8 mouse cellular contexts compared by ENCODE assay signal in genomic region chr6:66896119-66896920, GRCm38 (mm10). TPM values are rescaled to one million over a fixed set of nuclear protein-coding genes. Genes with fewer than 3 reads are reported as not detected.
DNase-seq lines count a peak whose midpoint lies in the region; ATAC-seq lines count a peak whose summit lies in the region.

Gene Gng12 (plus strand): TSS chr6:66896397.

- H3K4me2 ChIP-seq in hindbrain, embryonic 11.5 days (replicated peaks; ENCODE audit: low read depth, low read length): peak within 1 kb of the TSS; percentile 95

- H3K4me1 ChIP-seq in hindbrain, embryonic 11.5 days (replicated peaks; ENCODE audit: control insufficient read depth, insufficient read depth, low read length): no peaks in the 10 kb centered on the region

- H3K27me3 ChIP-seq in hindbrain, embryonic 11.5 days (ENCODE audit: control insufficient read depth, insufficient read depth, low read length): no peaks in the 10 kb centered on the region; the same call in 1 of the 2 replicates

- H3K27ac ChIP-seq in hindbrain, embryonic 11.5 days (ENCODE audit: low read depth, low read length): no peak within 1 kb of the TSS

- peak within 1 kb of the TSS; percentile 79 for H3K9ac ChIP-seq in hindbrain, embryonic 11.5 days (ENCODE audit: low read depth, low read length)

- peak; percentile 91 for DNase-seq in NIH3T3 (ENCODE audit: low read depth)
- peak; percentile 85 to 93 for DNase-seq in cerebellum, postnatal 10 days
- DNase-seq in frontal cortex, postnatal 10 days (ENCODE audit: low spot score in 2 of 2): peak; percentile 67 to 79
- DNase-seq in hindbrain, embryonic 11.5 days (ENCODE audit: low spot score): peak; percentile 76
- DNase-seq in layer of hippocampus, postnatal 10 days (ENCODE audit: low spot score in 2 of 2): peak; percentile 79 to 87
- peak; percentile 93 for DNase-seq in lung, postnatal 10 days
- peak; percentile 85 for DNase-seq in ovary, postnatal 14 days (ENCODE audit: low spot score)
- DNase-seq in thymus, postnatal 25 days: peak; percentile 89

- H3K36me3 ChIP-seq in hindbrain, embryonic 11.5 days (ENCODE audit: control insufficient read depth, insufficient read depth, low read length): no peaks in the 10 kb centered on the region

- H3K4me3 ChIP-seq in hindbrain, embryonic 11.5 days (ENCODE audit: low read depth, low read length): peak within 1 kb of the TSS; percentile 74

- ATAC-seq in hindbrain, embryonic 11.5 days (ENCODE audit: low FRiP score): peak; percentile 93

- under 1% methylated on average over 81 of the region's 98 CpGs for WGBS in hindbrain, embryonic 11.5 days

- H3K9me3 ChIP-seq in hindbrain, embryonic 11.5 days (ENCODE audit: control insufficient read depth, low read length): no peaks in the 10 kb centered on the region

RNA-seq across cellular contexts. Expression of gene Gng12, which starts in this region (rescaled TPM):
- 49.4 and 52.7 TPM in 2 replicates for polyA plus RNA-seq in hindbrain, embryonic 11.5 days (2014; fragmentation: Nextera tagmentation; extraction: Ambion mirVana)
- 10 to 100 TPM; 88.0 to 94.4 TPM for total RNA-seq in layer of hippocampus, postnatal 10 days (2021)
